Mouse (Mus musculus) forebrain, embryonic 11.5 days (tissue): Measurements from ENCODE around the gene Unc45b. TPM values are rescaled to one million over a fixed set of nuclear protein-coding genes. Genes with fewer than 3 reads are reported as not detected.

Experiments used
- ATAC-seq: fragments of 200-750 bp; cut with Nextera tagmentation; replicated peaks from 2 replicates; pipeline ENCODE4 v1.8.0; 2017; ENCODE audit warnings: moderate TSS enrichment; ENCODE audit not compliant: low FRiP score
- DNase-seq: peaks from one replicate; pipeline ENCODE4 v3.0.0-alpha.2; 2017; ENCODE audit warnings: low spot score
- H3K27ac ChIP-seq: fragments of 300-500 bp; sonication (generic); 2 replicates; pipeline ENCODE4 v1.5.1; 2014; ENCODE audit warnings: low read depth, low read length
- H3K27me3 ChIP-seq: fragments of 300-500 bp; sonication (generic); 2 replicates; pipeline ENCODE4 v1.6.1; 2014; ENCODE audit warnings: mild to moderate bottlenecking, low read length, mixed read lengths; ENCODE audit not compliant: control insufficient read depth, insufficient read depth
- H3K36me3 ChIP-seq: fragments of 300-500 bp; sonication (generic); 2 replicates; pipeline ENCODE4 v1.6.1; 2014; ENCODE audit warnings: mild to moderate bottlenecking, low read length, moderate library complexity, mixed read lengths; ENCODE audit not compliant: control insufficient read depth, insufficient read depth
- H3K4me1 ChIP-seq: fragments of 300-500 bp; sonication (generic); replicated peaks from 2 replicates; pipeline ENCODE4 v1.6.1; 2014; ENCODE audit warnings: low read length, mixed read lengths; ENCODE audit not compliant: control insufficient read depth, insufficient read depth
- H3K4me2 ChIP-seq: fragments of 300-500 bp; sonication (generic); 2 replicates; pipeline ENCODE4 v1.6.1; 2014; ENCODE audit warnings: low read depth, mild to moderate bottlenecking, low read length, moderate library complexity, mixed read lengths; ENCODE audit not compliant: severe bottlenecking
- H3K4me3 ChIP-seq: fragments of 300-500 bp; sonication (generic); 2 replicates; pipeline ENCODE4 v1.5.1; 2014; ENCODE audit warnings: low read depth, low read length
- H3K9ac ChIP-seq: fragments of 300-500 bp; sonication (generic); 2 replicates; pipeline ENCODE4 v1.6.1; 2014; ENCODE audit warnings: low read length
- H3K9me3 ChIP-seq: fragments of 300-500 bp; sonication (generic); 2 replicates; pipeline ENCODE4 v1.6.1; 2016; ENCODE audit warnings: low read length, mixed read lengths; ENCODE audit not compliant: control insufficient read depth
- WGBS: fragments of 180-500 bp; shearing (Covaris S2); extraction: QIAGEN DNeasy Blood & Tissue Kit; methylation state at CpG from one replicate; pipeline ENCODE4 v1.1.7; 2014; 5-methylcytosine and 5-hydroxymethylcytosine counted together
- polyA plus RNA-seq: library from polyadenylated mRNA; unstranded; fragments of >200 nt; fragmentation: Nextera tagmentation; extraction: Ambion mirVana; gene quantifications from 2 replicates; pipeline ENCODE4 v1.2.1, GENCODE M21; 2014

Unc45b gene
- polyA plus RNA-seq, 1 experiment from 2014 or later, result 0.41 TPM

GRCm38 (mm10) chr11:82945636-82946035 is 35.3 kb downstream of the Unc45b start:
- no peaks in the 10 kb centered on the region for H3K4me1 ChIP-seq
- no peak overlapping the region for H3K27ac ChIP-seq
- no peak for ATAC-seq
- H3K4me3 ChIP-seq, result no peak overlapping the region
- WGBS, result 63% methylated on average over 2 of the region's 2 CpGs
- no peak overlapping the region for H3K4me2 ChIP-seq
- no peaks in the 10 kb centered on the region for H3K36me3 ChIP-seq
- no peak for DNase-seq
- peaks cover 6% of the 10 kb centered on the region for H3K27me3 ChIP-seq
- H3K9me3 ChIP-seq, result no peaks in the 10 kb centered on the region
- H3K9ac ChIP-seq, result no peak overlapping the region

GRCm38 (mm10) chr11:82947457-82947856 is 37.1 kb downstream of the Unc45b start:
- Histone ChIP-seq H3K27me3 (peaks cover 22% of the 10 kb centered on the region), H3K27ac (no peak overlapping the region), H3K36me3 (no peaks in the 10 kb centered on the region), H3K4me3 (no peak overlapping the region), H3K9me3 (no peaks in the 10 kb centered on the region), H3K9ac (no peak overlapping the region), H3K4me1 (no peaks in the 10 kb centered on the region), H3K4me2 (no peak overlapping the region)
- ATAC-seq (no peak), DNase-seq (no peak)
- WGBS, result 45% methylated on average over 4 of the region's 4 CpGs

GRCm38 (mm10) chr11:82949036-82949435 is 38.7 kb downstream of the Unc45b start:
- 84% methylated on average over 9 of the region's 9 CpGs for WGBS
- H3K27ac ChIP-seq, result no peak overlapping the region
- no peak overlapping the region for H3K4me3 ChIP-seq
- no peaks in the 10 kb centered on the region for H3K9me3 ChIP-seq
- DNase-seq, result no peak
- H3K9ac ChIP-seq, result no peak overlapping the region
- no peak overlapping the region for H3K4me2 ChIP-seq
- H3K4me1 ChIP-seq, result no peaks in the 10 kb centered on the region
- peaks cover 24% of the 10 kb centered on the region for H3K27me3 ChIP-seq
- no peak for ATAC-seq
- no peaks in the 10 kb centered on the region for H3K36me3 ChIP-seq

GRCm38 (mm10) chr11:82950736-82951481 is 40.6 kb downstream of the Unc45b start, which contains the start of gene Slfn5:
Slfn5 (plus strand) TSS chr11:82951349.
- Histone ChIP-seq H3K4me2 (peak within 1 kb of the TSS; percentile 27; the same call in 1 of the 2 replicates), H3K36me3 (no peaks in the 10 kb centered on the region), H3K4me1 (no peaks in the 10 kb centered on the region), H3K9ac (no peak within 1 kb of the TSS), H3K9me3 (no peaks in the 10 kb centered on the region), H3K4me3 (no peak within 1 kb of the TSS), H3K27ac (no peak within 1 kb of the TSS), H3K27me3 (peaks cover 24% of the 10 kb centered on the region)
- no peak for DNase-seq
- no peak for ATAC-seq
- WGBS, result 15% methylated on average over 10 of the region's 10 CpGs

- WGBS, result 11% methylated on average over 28 of the region's 28 CpGs
- no peak for DNase-seq
- peaks cover 24% of the 10 kb centered on the region for H3K27me3 ChIP-seq
These were observed 41.7 kb downstream of the Unc45b start for GRCm38 (mm10) chr11:82951865-82952611.

GRCm38 (mm10) chr11:82952612-82953542 is 42.5 kb downstream of the Unc45b start:
- Histone ChIP-seq H3K27me3 (peaks cover 24% of the 10 kb centered on the region), H3K9me3 (no peaks in the 10 kb centered on the region), H3K4me1 (no peaks in the 10 kb centered on the region), H3K27ac (no peak overlapping the region), H3K4me2 (no peak overlapping the region), H3K36me3 (no peaks in the 10 kb centered on the region), H3K9ac (no peak overlapping the region), H3K4me3 (no peak overlapping the region)
- WGBS, result 66% methylated on average over 9 of the region's 9 CpGs
- no peak for ATAC-seq
- DNase-seq, result no peak

More at GRCm38 (mm10) chr11:82951865-82952611, 41.7 kb downstream of the Unc45b start:
- Histone ChIP-seq H3K9ac (no peak overlapping the region), H3K4me3 (no peak overlapping the region), H3K36me3 (no peaks in the 10 kb centered on the region), H3K9me3 (no peaks in the 10 kb centered on the region), H3K27ac (no peak overlapping the region), H3K4me2 (peak overlapping the region; percentile 27; the same call in 1 of the 2 replicates), H3K4me1 (no peaks in the 10 kb centered on the region)
- no peak for ATAC-seq

- Histone ChIP-seq H3K4me3 (no peak overlapping the region), H3K27me3 (peaks cover 24% of the 10 kb centered on the region), H3K4me2 (no peak overlapping the region), H3K4me1 (no peaks in the 10 kb centered on the region), H3K36me3 (no peaks in the 10 kb centered on the region), H3K9me3 (no peaks in the 10 kb centered on the region), H3K27ac (no peak overlapping the region), H3K9ac (no peak overlapping the region)
- DNase-seq (no peak), ATAC-seq (no peak)
- WGBS, result 84% methylated on average over 6 of the region's 6 CpGs
These were observed 44.3 kb downstream of the Unc45b start for GRCm38 (mm10) chr11:82954631-82955030.

- ATAC-seq (no peak), DNase-seq (no peak)
- 83% methylated on average over 10 of the region's 10 CpGs for WGBS
- H3K4me3 ChIP-seq, result no peak overlapping the region
- H3K27me3 ChIP-seq, result peaks cover 8% of the 10 kb centered on the region
- no peaks in the 10 kb centered on the region for H3K36me3 ChIP-seq
- no peak overlapping the region for H3K4me2 ChIP-seq
- H3K9me3 ChIP-seq, result no peaks in the 10 kb centered on the region
- no peaks in the 10 kb centered on the region for H3K4me1 ChIP-seq
- no peak overlapping the region for H3K9ac ChIP-seq
- H3K27ac ChIP-seq, result no peak overlapping the region
These were observed 46.6 kb downstream of the Unc45b start for GRCm38 (mm10) chr11:82956925-82957324.
